Mouse (Mus musculus) left cerebral cortex, postnatal 25 days (tissue): ENCODE data around the gene Gpnmb. TPM values are rescaled to one million over a fixed set of nuclear protein-coding genes. Genes with fewer than 3 reads are reported as not detected.
A peak's percentile ranks its signal among the peaks of the same experiment; 100 is the strongest.

Source experiments
- DNase-seq, 2 experiments: peaks; one replicate each; pipeline ENCODE4 v3.0.0; 2022; ENCODE audit warnings: low spot score in 2 of 2, mixed read lengths in 1 of 2
- intact Hi-C: fragments of 180-260 bp; cut with DNase I; formaldehyde crosslinking; loops from one replicate; pipeline ENCODE4 v1.15.1; 2025
- total RNA-seq, 2 experiments: library from RNA; stranded (reverse); gene quantifications; 2 replicates each; pipeline ENCODE4 v1.2.3; 2021

Gene Gpnmb
- total RNA-seq, 2 experiments from 2014 or later, result 1.3 to 1.7 TPM

DNA sequence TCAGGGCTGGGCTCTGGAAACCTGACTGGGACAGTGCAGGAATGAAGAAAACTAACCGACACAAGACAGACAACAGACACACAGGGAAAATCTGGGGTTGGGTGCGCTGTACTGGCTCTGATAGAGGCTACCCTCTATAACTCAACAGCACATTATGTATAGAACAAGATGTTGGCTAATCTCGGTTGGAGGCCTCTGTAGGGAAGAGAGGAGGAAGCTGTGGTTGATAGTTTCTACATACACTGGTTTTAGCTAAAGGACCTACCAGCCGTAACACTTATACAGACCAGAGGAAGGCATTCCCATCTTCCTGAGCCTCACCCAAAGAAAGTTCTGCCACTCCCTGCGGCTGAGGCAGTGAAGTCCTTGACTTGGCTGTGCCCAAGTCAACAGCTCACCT lies 9.8 kb upstream of the Gpnmb start:
- intact Hi-C loops, result no loop called here
- no peak for DNase-seq

DNA sequence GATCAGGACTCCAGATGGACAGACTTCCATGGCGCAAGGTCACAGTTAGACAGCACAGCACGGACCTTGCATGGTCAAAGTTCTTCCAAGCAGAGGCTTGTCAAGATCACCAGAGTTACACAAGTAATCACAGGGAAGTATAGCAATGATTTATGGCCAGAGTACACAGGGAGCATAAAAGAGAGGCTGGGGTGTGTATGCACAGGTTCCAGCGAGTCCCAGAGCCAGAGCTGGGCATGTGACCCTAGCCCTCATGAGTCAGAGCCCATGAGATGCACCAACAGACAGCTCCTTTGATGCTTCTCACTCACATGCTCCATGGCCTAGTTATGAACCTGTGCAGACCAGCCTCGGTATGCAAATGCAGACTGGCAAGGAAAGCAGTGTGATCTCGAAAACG lies 8.3 kb upstream of the Gpnmb start:
- intact Hi-C loops, result no loop called here
- DNase-seq, result no peak

DNA sequence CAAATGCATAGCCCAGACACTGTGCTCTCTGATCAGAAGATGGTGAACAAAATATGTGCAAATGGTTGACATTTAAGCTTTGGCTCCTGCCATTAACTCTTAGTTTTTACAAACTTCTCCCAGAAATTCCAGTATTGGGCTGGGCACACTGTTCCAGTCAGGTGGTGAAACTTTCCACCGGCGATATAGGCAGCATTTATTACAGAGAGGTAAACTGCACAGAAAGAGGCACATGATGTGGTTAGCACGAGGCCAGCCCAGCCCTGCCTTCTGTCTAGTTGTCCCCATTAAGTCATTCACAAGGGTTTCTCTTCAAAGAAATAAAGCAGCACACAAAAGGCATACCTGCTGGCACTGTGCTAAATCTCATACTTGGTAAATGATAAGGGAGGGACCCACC lies 7.6 kb upstream of the Gpnmb start:
- intact Hi-C loops, result no loop called here
- no peak for DNase-seq

DNA sequence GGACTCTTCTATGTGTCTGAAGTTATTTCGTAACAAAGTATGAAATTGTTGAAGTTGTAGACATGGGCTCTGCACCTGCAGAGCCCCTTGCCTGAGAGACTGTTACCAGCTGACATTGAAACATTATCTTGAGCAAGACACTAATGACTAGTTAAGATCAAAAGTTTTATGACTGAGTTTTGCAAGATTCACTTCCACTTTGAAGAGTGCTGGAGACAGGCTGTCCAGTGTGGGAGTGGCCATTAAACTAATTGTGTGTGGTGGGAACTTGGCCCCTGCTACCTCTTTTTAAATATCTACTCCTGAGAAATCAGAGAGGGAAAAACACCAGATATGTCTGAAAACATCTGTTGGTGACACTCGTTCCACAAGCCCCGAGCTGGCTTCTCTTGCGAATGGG lies 5.1 kb upstream of the Gpnmb start:
- DNase-seq, result no peak
- intact Hi-C loops, result no loop called here

- intact Hi-C loops, result no loop called here
- DNase-seq, result peak in 1 of 2 experiments; percentile 55
Observed at GRCm38 (mm10) chr6:49032783-49033182, 3.6 kb upstream of the Gpnmb start.

DNA sequence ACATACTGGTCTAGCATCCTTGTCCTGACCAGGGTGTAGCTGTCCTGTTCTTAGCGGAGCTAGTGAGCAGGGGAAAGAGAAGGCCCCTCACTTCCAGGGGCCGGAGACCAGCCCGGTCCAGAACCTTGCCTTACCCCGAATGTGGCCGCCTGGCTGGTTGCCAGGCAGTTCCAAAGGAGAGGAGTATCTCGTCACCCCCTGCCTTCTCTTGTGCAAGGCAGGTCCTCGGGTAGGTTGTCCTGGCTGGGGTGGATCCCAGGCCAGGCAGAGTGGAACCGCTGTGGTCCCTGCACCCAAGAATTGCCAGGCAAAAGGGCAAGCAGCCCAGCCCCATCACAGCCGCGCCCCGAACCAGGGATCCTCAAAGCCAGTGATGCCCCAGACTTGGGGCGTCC lies 919 bp downstream of the Gpnmb start:
- intact Hi-C loops, result loop anchor here (5.0 kb wide), 1 partner anchor 360 kb away; the partner anchor contains the start of gene Stk31
- no peak for DNase-seq

DNA sequence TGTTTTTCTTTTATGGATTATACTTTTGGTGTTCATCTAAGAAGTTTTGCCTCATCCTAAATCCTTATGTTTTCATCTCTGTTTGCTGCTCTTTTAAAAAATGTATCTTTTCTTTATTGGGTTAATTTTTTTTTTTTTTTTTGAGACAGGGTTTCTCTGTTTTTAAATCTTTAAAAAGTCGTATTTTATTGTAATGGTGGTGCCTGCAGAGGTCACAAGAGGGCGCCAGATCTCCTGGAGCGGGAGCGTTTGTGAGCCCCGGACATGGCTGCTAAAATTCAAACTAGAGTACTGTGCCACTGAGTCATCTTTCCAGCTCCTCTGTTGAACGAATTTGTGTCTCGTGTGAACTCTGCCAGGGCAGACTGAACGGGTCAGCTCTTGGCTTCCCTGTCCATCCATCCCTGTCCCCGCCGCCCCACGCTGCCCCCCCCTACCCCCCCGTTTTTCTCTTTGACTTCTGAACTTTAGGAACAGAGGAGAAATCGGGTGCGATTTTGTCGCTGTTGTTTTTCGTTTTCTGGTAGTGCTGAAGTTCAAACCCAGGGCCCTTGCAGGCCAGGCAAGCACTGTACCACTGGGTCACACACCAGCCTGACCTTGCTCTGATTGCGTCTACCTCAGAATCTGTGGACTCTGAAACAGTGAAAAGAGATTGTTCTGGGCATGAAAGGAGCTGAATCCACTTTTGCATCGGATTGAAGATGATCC lies 3.3 kb downstream of the Gpnmb start:
- peak; percentile 56 to 74 for DNase-seq
- intact Hi-C loops, result loop anchor here (5.0 kb wide), 1 partner anchor 358 kb away; the partner anchor contains the start of gene Stk31

GRCm38 (mm10) chr6:49046502-49046901 lies 10.2 kb downstream of the Gpnmb start:
- no peak for DNase-seq
- intact Hi-C loops, result no loop called here

DNA sequence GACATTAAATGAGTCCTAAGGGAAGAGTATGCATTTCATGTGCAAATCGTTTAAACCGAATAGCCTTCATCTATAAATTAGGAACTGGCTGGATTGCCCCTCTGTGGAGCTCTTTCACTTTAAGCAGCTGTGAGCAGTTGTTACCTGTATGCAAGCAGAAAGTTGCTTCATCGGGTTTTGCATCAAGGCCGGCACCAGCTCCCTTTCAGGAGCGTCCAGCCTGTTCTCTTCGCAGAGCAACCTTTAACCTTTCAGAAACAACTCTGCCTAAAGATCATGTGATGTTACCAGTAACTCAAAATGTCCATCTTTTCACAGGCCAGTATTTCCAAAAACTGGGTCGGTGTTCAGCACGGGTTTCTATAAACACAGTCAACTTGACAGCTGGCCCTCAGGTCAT lies 10.6 kb downstream of the Gpnmb start:
- intact Hi-C loops, result no loop called here

DNA sequence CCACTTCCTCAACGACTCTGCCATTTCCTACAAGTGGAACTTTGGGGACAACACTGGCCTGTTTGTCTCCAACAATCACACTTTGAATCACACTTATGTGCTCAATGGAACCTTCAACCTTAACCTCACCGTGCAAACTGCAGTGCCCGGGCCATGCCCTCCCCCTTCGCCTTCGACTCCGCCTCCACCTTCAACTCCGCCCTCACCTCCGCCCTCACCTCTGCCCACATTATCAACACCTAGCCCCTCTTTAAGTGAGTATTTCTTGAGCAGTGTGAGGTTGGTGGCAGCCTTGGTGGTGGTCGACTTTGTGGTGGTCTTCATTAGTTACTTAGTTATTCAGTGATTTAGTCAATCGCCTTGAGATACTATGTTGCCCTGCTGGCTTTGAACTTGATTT lies 11.5 kb downstream of the Gpnmb start:
- DNase-seq, result no peak
- intact Hi-C loops, result no loop called here

More for the DNA sequence above, 10.6 kb downstream of the Gpnmb start:
- DNase-seq, result no peak

GRCm38 (mm10) chr6:49048395-49048794 lies 12.0 kb downstream of the Gpnmb start:
- DNase-seq, result no peak
- intact Hi-C loops, result no loop called here

- intact Hi-C loops, result no loop called here
- no peak for DNase-seq
Observed at GRCm38 (mm10) chr6:49050677-49051410, 14.5 kb downstream of the Gpnmb start.

GRCm38 (mm10) chr6:49052191-49052590 lies 15.8 kb downstream of the Gpnmb start:
- DNase-seq, result no peak
- intact Hi-C loops, result no loop called here

GRCm38 (mm10) chr6:49055256-49055733 lies 18.9 kb downstream of the Gpnmb start:
- intact Hi-C loops, result loop anchor here (5.0 kb wide), 1 partner anchor 137 kb away; no protein-coding TSS in a partner anchor
- peak; percentile 10 to 15 for DNase-seq

- intact Hi-C loops, result loop anchor here (2.0 to 5.0 kb wide), 2 partner anchors 136 to 153 kb away; no protein-coding TSS in a partner anchor
- DNase-seq, result no peak
Observed at GRCm38 (mm10) chr6:49056009-49056408, 19.7 kb downstream of the Gpnmb start.

GRCm38 (mm10) chr6:49057053-49058021 lies 21.0 kb downstream of the Gpnmb start:
- DNase-seq, result peak; percentile 68 to 70
- intact Hi-C loops, result loop anchor here (2.0 to 5.0 kb wide), 2 partner anchors 135 to 151 kb away; no protein-coding TSS in a partner anchor

DNA sequence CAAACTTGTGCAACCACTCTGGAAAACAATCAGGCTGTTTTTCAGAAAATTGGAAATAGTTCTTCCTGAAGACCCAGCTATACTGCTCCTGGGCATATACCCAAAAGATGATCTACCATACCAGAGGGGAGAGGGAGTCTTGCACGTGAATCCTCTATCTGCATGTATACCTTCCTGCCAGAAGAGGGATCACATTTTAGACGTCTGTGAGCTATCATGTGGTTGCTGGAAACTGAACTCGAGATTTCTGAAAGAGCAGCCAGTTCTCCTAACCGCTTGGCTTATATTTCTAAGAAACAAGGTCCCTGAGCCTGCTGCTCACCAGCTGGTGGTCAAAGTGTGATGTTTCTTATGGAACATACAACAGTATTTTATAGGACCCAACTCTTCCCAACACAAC lies 32.0 kb downstream of the Gpnmb start:
- intact Hi-C loops, result no loop called here
- no peak for DNase-seq

- intact Hi-C loops, result loop anchor here (5.0 kb wide), 2 partner anchors 134 to 189 kb away; partner anchors contain the start of gene Tra2a
Observed at GRCm38 (mm10) chr6:49073304-49074116, 37.2 kb downstream of the Gpnmb start, which contains the start of gene Malsu1. Malsu1 (plus strand) TSS chr6:49073795.

More at GRCm38 (mm10) chr6:49073304-49074116, 37.2 kb downstream of the Gpnmb start, which contains the start of gene Malsu1:
- DNase-seq, result peak; percentile 92 to 98
